In the genomic region with DNA sequence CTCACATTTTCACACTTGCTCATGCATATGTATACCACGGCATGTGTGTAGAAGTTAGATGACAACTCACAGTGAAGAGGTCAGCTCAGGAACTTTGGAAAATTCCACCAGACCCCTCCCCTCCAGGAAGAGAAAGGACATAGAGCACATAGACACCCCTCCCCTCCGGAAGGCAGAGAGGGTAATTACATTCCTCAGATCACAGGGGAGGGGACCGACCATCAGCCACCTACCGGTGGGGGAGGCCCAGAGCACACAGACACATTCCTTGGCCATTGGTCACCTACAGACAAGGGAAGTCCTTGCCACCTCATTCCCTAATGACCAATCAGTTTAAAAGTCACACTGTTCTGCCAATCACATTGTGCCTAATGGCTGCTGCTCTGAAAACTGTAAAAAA, we compare ENCODE assay signal across 34 mouse cellular contexts. TPM values are rescaled to one million over a fixed set of nuclear protein-coding genes. Genes with fewer than 3 reads are reported as not detected.
"Had no signal": no experiment of that assay in that cellular context is flagged by ENCODE, and none has a peak within 500 bp of the region (broad histone marks: within the 10 kb centered on the region; RNA-seq: fewer than 3 reads in every experiment).

No protein-coding gene starts in this region.

- H3K4me1 ChIP-seq: embryonic facial prominence, embryonic 12.5 days; embryonic facial prominence, embryonic 15.5 days; heart, embryonic 10.5 days had no signal

- H3K9ac ChIP-seq: embryonic facial prominence, embryonic 12.5 days; embryonic facial prominence, embryonic 13.5 days; embryonic facial prominence, embryonic 15.5 days; forebrain, embryonic 12.5 days; forebrain, embryonic 13.5 days; forebrain, embryonic 15.5 days; forebrain, postnatal 0 days had no signal

- DNase-seq: cerebellum, adult 9-11 months; cerebellum, postnatal 10 days; cerebellum, postnatal 14 days; cerebellum, postnatal 25 days; cerebellum, postnatal 36 days; embryo, embryonic 11 days; forebrain, postnatal 0 days; gastrocnemius, adult 2 months; gastrocnemius, postnatal 10 days; gastrocnemius, postnatal 14 days; gastrocnemius, postnatal 25 days; gastrocnemius, postnatal 36 days; heart, adult 11 months; heart, adult 18-20 months; heart, adult 2 months had no signal

- H3K27ac ChIP-seq: embryonic facial prominence, embryonic 10.5 days; embryonic facial prominence, embryonic 12.5 days; embryonic facial prominence, embryonic 13.5 days; embryonic facial prominence, embryonic 15.5 days; forebrain, embryonic 10.5 days; forebrain, embryonic 12.5 days; forebrain, embryonic 13.5 days; forebrain, embryonic 15.5 days; gastrocnemius, adult 2 months; heart, adult 2 months; heart, embryonic 10.5 days had no signal

- H3K9me3 ChIP-seq: embryonic facial prominence, embryonic 10.5 days; embryonic facial prominence, embryonic 12.5 days; embryonic facial prominence, embryonic 13.5 days; embryonic facial prominence, embryonic 15.5 days; forebrain, embryonic 10.5 days; forebrain, embryonic 12.5 days; forebrain, embryonic 13.5 days; forebrain, embryonic 15.5 days; heart, embryonic 10.5 days had no signal

- H3K36me3 ChIP-seq: embryonic facial prominence, embryonic 10.5 days; embryonic facial prominence, embryonic 12.5 days; embryonic facial prominence, embryonic 13.5 days; embryonic facial prominence, embryonic 15.5 days; forebrain, embryonic 10.5 days; forebrain, embryonic 12.5 days; forebrain, embryonic 15.5 days; heart, embryonic 10.5 days had no signal

- H3K4me3 ChIP-seq: embryonic facial prominence, embryonic 10.5 days; embryonic facial prominence, embryonic 12.5 days; embryonic facial prominence, embryonic 13.5 days; embryonic facial prominence, embryonic 15.5 days; erythroblast, embryonic 14.5 days; forebrain, embryonic 10.5 days; forebrain, embryonic 12.5 days; forebrain, embryonic 13.5 days; forebrain, embryonic 15.5 days; gastrocnemius, adult 2 months; heart, adult 2 months; heart, embryonic 10.5 days had no signal

- H3K27me3 ChIP-seq: forebrain, embryonic 13.5 days; forebrain, embryonic 15.5 days had no signal

RNA-seq across cellular contexts. Expression of a gene that starts 20.9 kb away (rescaled TPM):
- total RNA-seq: common myeloid progenitor, adult 5-6 weeks; forebrain, postnatal 0 days; gastrocnemius, adult 18-20 months; gastrocnemius, adult 2 months; gastrocnemius, adult 8-10 months; gastrocnemius, postnatal 10 days; gastrocnemius, postnatal 14 days; gastrocnemius, postnatal 25 days; gastrocnemius, postnatal 36 days; gastrocnemius, postnatal 4 days; granulocyte monocyte progenitor cell, adult 5-6 weeks; heart, adult 18-20 months; heart, adult 2 months; heart, adult 8-10 months had no signal
- polyA plus RNA-seq: embryonic facial prominence, embryonic 11.5 days; embryonic facial prominence, embryonic 12.5 days; embryonic facial prominence, embryonic 13.5 days; erythroblast, embryonic 14.5 days; forebrain, embryonic 14.5 days; gonadal fat pad, adult 2 months; heart, adult 2 months had no signal

RNA-seq across cellular contexts. Expression of a gene that starts 25.2 kb away (rescaled TPM):
- total RNA-seq: common myeloid progenitor, adult 5-6 weeks; granulocyte monocyte progenitor cell, adult 5-6 weeks had no signal
